Mouse (Mus musculus): ENCODE data around the gene Chst5. TPM values are rescaled to one million over a fixed set of nuclear protein-coding genes. Genes with fewer than 3 reads are reported as not detected.

The Chst5 gene
- polyA plus RNA-seq, 1 experiment from 2014 or later: 2.9 TPM

- H3K27ac ChIP-seq (replicated peaks; ENCODE audit: low read depth, low read length): no peak overlapping the region
Measured at GRCm38 (mm10) chr8:111912860-111913432, 2.7 kb upstream of the Chst5 start.

GRCm38 (mm10) chr8:111911572-111911971 is 1.3 kb upstream of the Chst5 start:
- Histone ChIP-seq H3K27me3 (ENCODE audit: control insufficient read depth, insufficient read depth, low read length) (peaks cover 14% of the 10 kb centered on the region), H3K4me3 (ENCODE audit: low read depth, low read length) (no peak overlapping the region), H3K4me2 (ENCODE audit: low read depth, severe bottlenecking) (no peak overlapping the region), H3K9me3 (ENCODE audit: control insufficient read depth, low read length) (no peaks in the 10 kb centered on the region), H3K4me1 (ENCODE audit: control insufficient read depth, insufficient read depth, low read length) (no peaks in the 10 kb centered on the region), H3K36me3 (ENCODE audit: control insufficient read depth, insufficient read depth, low read length) (no peaks in the 10 kb centered on the region), H3K9ac (ENCODE audit: low read length) (no peak overlapping the region), H3K27ac (replicated peaks; ENCODE audit: low read depth, low read length) (no peak overlapping the region)
- no peak for DNase-seq (ENCODE audit: low spot score)
- no peak for ATAC-seq (ENCODE audit: insufficient number of reproducible peaks, low FRiP score, low TSS enrichment, low read depth)
- 60% methylated on average over 7 of the region's 7 CpGs for WGBS

More at GRCm38 (mm10) chr8:111912860-111913432, 2.7 kb upstream of the Chst5 start:
- 49% methylated on average over 12 of the region's 12 CpGs for WGBS
- ATAC-seq (ENCODE audit: insufficient number of reproducible peaks, low FRiP score, low TSS enrichment, low read depth) (no peak; the same call in 1 of the 2 replicates), DNase-seq (ENCODE audit: low spot score) (peak; percentile 34)
- H3K9me3 ChIP-seq (ENCODE audit: control insufficient read depth, low read length): no peaks in the 10 kb centered on the region
- H3K36me3 ChIP-seq (ENCODE audit: control insufficient read depth, insufficient read depth, low read length): no peaks in the 10 kb centered on the region
- no peak overlapping the region for H3K4me3 ChIP-seq (ENCODE audit: low read depth, low read length)
- no peak overlapping the region for H3K9ac ChIP-seq (ENCODE audit: low read length)
- peaks cover 14% of the 10 kb centered on the region for H3K27me3 ChIP-seq (ENCODE audit: control insufficient read depth, insufficient read depth, low read length)
- H3K4me2 ChIP-seq (ENCODE audit: low read depth, severe bottlenecking): no peak overlapping the region
- no peaks in the 10 kb centered on the region for H3K4me1 ChIP-seq (ENCODE audit: control insufficient read depth, insufficient read depth, low read length)

GRCm38 (mm10) chr8:111905500-111906121 is 4.6 kb downstream of the Chst5 start:
- DNase-seq (ENCODE audit: low spot score): no peak
- 76% methylated on average over 7 of the region's 8 CpGs for WGBS

GRCm38 (mm10) chr8:111902080-111902479 is 8.2 kb downstream of the Chst5 start:
- DNase-seq (ENCODE audit: low spot score): no peak
- H3K36me3 ChIP-seq (ENCODE audit: control insufficient read depth, insufficient read depth, low read length): no peaks in the 10 kb centered on the region
- no peaks in the 10 kb centered on the region for H3K9me3 ChIP-seq (ENCODE audit: control insufficient read depth, low read length)
- 15% methylated on average over 5 of the region's 5 CpGs for WGBS
- H3K4me3 ChIP-seq (ENCODE audit: low read depth, low read length): no peak overlapping the region
- no peaks in the 10 kb centered on the region for H3K4me1 ChIP-seq (ENCODE audit: control insufficient read depth, insufficient read depth, low read length)
- no peak overlapping the region for H3K9ac ChIP-seq (ENCODE audit: low read length)
- no peak overlapping the region for H3K27ac ChIP-seq (replicated peaks; ENCODE audit: low read depth, low read length)
- no peak overlapping the region for H3K4me2 ChIP-seq (ENCODE audit: low read depth, severe bottlenecking)
- no peak for ATAC-seq (ENCODE audit: insufficient number of reproducible peaks, low FRiP score, low TSS enrichment, low read depth)
- H3K27me3 ChIP-seq (ENCODE audit: control insufficient read depth, insufficient read depth, low read length): no peaks in the 10 kb centered on the region

More at GRCm38 (mm10) chr8:111905500-111906121, 4.6 kb downstream of the Chst5 start:
- no peak for ATAC-seq (ENCODE audit: insufficient number of reproducible peaks, low FRiP score, low TSS enrichment, low read depth)
- H3K27ac ChIP-seq (replicated peaks; ENCODE audit: low read depth, low read length): no peak overlapping the region
- H3K9me3 ChIP-seq (ENCODE audit: control insufficient read depth, low read length): no peaks in the 10 kb centered on the region
- H3K9ac ChIP-seq (ENCODE audit: low read length): no peak overlapping the region
- peaks cover 11% of the 10 kb centered on the region for H3K27me3 ChIP-seq (ENCODE audit: control insufficient read depth, insufficient read depth, low read length)
- no peaks in the 10 kb centered on the region for H3K4me1 ChIP-seq (ENCODE audit: control insufficient read depth, insufficient read depth, low read length)
- no peak overlapping the region for H3K4me3 ChIP-seq (ENCODE audit: low read depth, low read length)
- H3K4me2 ChIP-seq (ENCODE audit: low read depth, severe bottlenecking): no peak overlapping the region
- no peaks in the 10 kb centered on the region for H3K36me3 ChIP-seq (ENCODE audit: control insufficient read depth, insufficient read depth, low read length)

- WGBS: 44% methylated on average over 10 of the region's 10 CpGs
- Histone ChIP-seq H3K4me2 (ENCODE audit: low read depth, severe bottlenecking) (no peak overlapping the region), H3K9me3 (ENCODE audit: control insufficient read depth, low read length) (no peaks in the 10 kb centered on the region), H3K4me3 (ENCODE audit: low read depth, low read length) (no peak overlapping the region), H3K9ac (ENCODE audit: low read length) (no peak overlapping the region), H3K27me3 (ENCODE audit: control insufficient read depth, insufficient read depth, low read length) (no peaks in the 10 kb centered on the region), H3K27ac (replicated peaks; ENCODE audit: low read depth, low read length) (no peak overlapping the region), H3K36me3 (ENCODE audit: control insufficient read depth, insufficient read depth, low read length) (no peaks in the 10 kb centered on the region), H3K4me1 (ENCODE audit: control insufficient read depth, insufficient read depth, low read length) (no peaks in the 10 kb centered on the region)
- ATAC-seq (ENCODE audit: insufficient number of reproducible peaks, low FRiP score, low TSS enrichment, low read depth) (no peak), DNase-seq (ENCODE audit: low spot score) (no peak)
Measured at GRCm38 (mm10) chr8:111898586-111898985, 11.7 kb downstream of the Chst5 start.

- no peak overlapping the region for H3K27ac ChIP-seq (replicated peaks; ENCODE audit: low read depth, low read length)
- no peak for ATAC-seq (ENCODE audit: insufficient number of reproducible peaks, low FRiP score, low TSS enrichment, low read depth)
- peaks cover 7% of the 10 kb centered on the region for H3K4me1 ChIP-seq (ENCODE audit: control insufficient read depth, insufficient read depth, low read length)
- no peak for DNase-seq (ENCODE audit: low spot score)
- H3K4me2 ChIP-seq (ENCODE audit: low read depth, severe bottlenecking): no peak overlapping the region
- no peak overlapping the region for H3K9ac ChIP-seq (ENCODE audit: low read length)
- H3K36me3 ChIP-seq (ENCODE audit: control insufficient read depth, insufficient read depth, low read length): no peaks in the 10 kb centered on the region
- no peaks in the 10 kb centered on the region for H3K9me3 ChIP-seq (ENCODE audit: control insufficient read depth, low read length)
- H3K27me3 ChIP-seq (ENCODE audit: control insufficient read depth, insufficient read depth, low read length): peaks cover 18% of the 10 kb centered on the region
- no peak overlapping the region for H3K4me3 ChIP-seq (ENCODE audit: low read depth, low read length)
- 90% methylated on average over 7 of the region's 7 CpGs for WGBS
Measured at GRCm38 (mm10) chr8:111894955-111895354, 15.3 kb downstream of the Chst5 start.

- Histone ChIP-seq H3K4me3 (ENCODE audit: low read depth, low read length) (no peak overlapping the region), H3K36me3 (ENCODE audit: control insufficient read depth, insufficient read depth, low read length) (no peaks in the 10 kb centered on the region), H3K27me3 (ENCODE audit: control insufficient read depth, insufficient read depth, low read length) (peaks cover 33% of the 10 kb centered on the region), H3K4me2 (ENCODE audit: low read depth, severe bottlenecking) (no peak overlapping the region), H3K9me3 (ENCODE audit: control insufficient read depth, low read length) (no peaks in the 10 kb centered on the region), H3K4me1 (ENCODE audit: control insufficient read depth, insufficient read depth, low read length) (peaks cover 8% of the 10 kb centered on the region), H3K9ac (ENCODE audit: low read length) (no peak overlapping the region), H3K27ac (replicated peaks; ENCODE audit: low read depth, low read length) (no peak overlapping the region)
- no peak for ATAC-seq (ENCODE audit: insufficient number of reproducible peaks, low FRiP score, low TSS enrichment, low read depth)
- no peak for DNase-seq (ENCODE audit: low spot score)
- WGBS: 69% methylated on average over 5 of the region's 5 CpGs
Measured at GRCm38 (mm10) chr8:111892615-111893014, 17.6 kb downstream of the Chst5 start.

- ATAC-seq (ENCODE audit: insufficient number of reproducible peaks, low FRiP score, low TSS enrichment, low read depth): no peak
- H3K9ac ChIP-seq (ENCODE audit: low read length): no peak overlapping the region
- no peak overlapping the region for H3K4me2 ChIP-seq (ENCODE audit: low read depth, severe bottlenecking)
- H3K4me1 ChIP-seq (ENCODE audit: control insufficient read depth, insufficient read depth, low read length): peaks cover 8% of the 10 kb centered on the region
- no peak for DNase-seq (ENCODE audit: low spot score)
- no peaks in the 10 kb centered on the region for H3K36me3 ChIP-seq (ENCODE audit: control insufficient read depth, insufficient read depth, low read length)
- no peaks in the 10 kb centered on the region for H3K9me3 ChIP-seq (ENCODE audit: control insufficient read depth, low read length)
- WGBS: 24% methylated on average over 8 of the region's 8 CpGs
- no peak overlapping the region for H3K4me3 ChIP-seq (ENCODE audit: low read depth, low read length)
- peaks cover 33% of the 10 kb centered on the region for H3K27me3 ChIP-seq (ENCODE audit: control insufficient read depth, insufficient read depth, low read length)
- no peak overlapping the region for H3K27ac ChIP-seq (replicated peaks; ENCODE audit: low read depth, low read length)
Measured at GRCm38 (mm10) chr8:111891983-111892382, 18.3 kb downstream of the Chst5 start.
